Mouse (Mus musculus) midbrain, postnatal 0 days (tissue): ENCODE results near the gene Tchhl1. TPM values are rescaled to one million over a fixed set of nuclear protein-coding genes. Genes with fewer than 3 reads are reported as not detected.

ENCODE experiments used
- ATAC-seq: fragments of 200-750 bp; cut with Nextera tagmentation; 2 replicates; pipeline ENCODE4 v1.8.0; 2017; ENCODE audit warnings: moderate number of reproducible peaks, mild to moderate bottlenecking, moderate TSS enrichment, moderate library complexity; ENCODE audit not compliant: low FRiP score
- DNase-seq: peaks from one replicate; pipeline ENCODE4 v3.0.0-alpha.2; 2015; ENCODE audit warnings: low spot score
- H3K27ac ChIP-seq: fragments of 300-500 bp; sonication (generic); 2 replicates; pipeline ENCODE4 v1.5.1; 2014; ENCODE audit warnings: low read depth, mild to moderate bottlenecking, low read length, mixed read lengths
- H3K27me3 ChIP-seq: fragments of 300-500 bp; sonication (generic); 2 replicates; pipeline ENCODE4 v1.6.1; 2014; ENCODE audit warnings: low read length, control low read depth, mixed read lengths; ENCODE audit not compliant: insufficient read depth
- H3K36me3 ChIP-seq: fragments of 300-500 bp; sonication (generic); 2 replicates; pipeline ENCODE4 v1.6.1; 2014; ENCODE audit warnings: low read length, control low read depth, mixed read lengths; ENCODE audit not compliant: insufficient read depth
- H3K4me1 ChIP-seq: fragments of 300-500 bp; sonication (generic); 2 replicates; pipeline ENCODE4 v1.6.1; 2014; ENCODE audit warnings: mild to moderate bottlenecking, control low read depth, antibody characterized with exemption, low read length, mixed read lengths; ENCODE audit not compliant: insufficient read depth
- H3K4me2 ChIP-seq: fragments of 300-500 bp; sonication (generic); 2 replicates; pipeline ENCODE4 v1.6.1; 2014; ENCODE audit warnings: low read depth, mild to moderate bottlenecking, low read length, mixed read lengths; ENCODE audit not compliant: poor library complexity, severe bottlenecking
- H3K4me3 ChIP-seq: fragments of 300-500 bp; sonication (generic); 2 replicates; pipeline ENCODE4 v1.5.1; 2014; ENCODE audit warnings: low read depth, mild to moderate bottlenecking, low read length, moderate library complexity
- H3K9ac ChIP-seq: fragments of 300-500 bp; sonication (generic); replicated peaks from 2 replicates; pipeline ENCODE4 v1.6.1; 2014; ENCODE audit warnings: mild to moderate bottlenecking, low read length, moderate library complexity, mixed read lengths; ENCODE audit not compliant: poor library complexity, severe bottlenecking
- H3K9me3 ChIP-seq: fragments of 300-500 bp; sonication (generic); 2 replicates; pipeline ENCODE4 v1.6.1; 2016; ENCODE audit warnings: low read length, control low read depth
- CTCF ChIP-seq: IDR thresholded peaks from 2 replicates; pipeline ENCODE4 v1.5.1; 2016; ENCODE audit warnings: antibody characterized with exemption, mild to moderate bottlenecking
- WGBS: fragments of 180-500 bp; shearing (Covaris S2); extraction: QIAGEN DNeasy Blood & Tissue Kit; methylation state at CpG from one replicate; pipeline ENCODE4 v1.1.7; 2014; 5-methylcytosine and 5-hydroxymethylcytosine counted together
- polyA plus RNA-seq: library from polyadenylated mRNA; unstranded; fragments of >200 nt; fragmentation: Nextera tagmentation; extraction: Ambion mirVana; gene quantifications from 2 replicates; pipeline ENCODE4 v1.2.1, GENCODE M21; 2015
- total RNA-seq: library from RNA; depleted of rRNA; stranded (reverse); fragments of >200 nt; gene quantifications from 2 replicates; pipeline ENCODE4 v1.2.3, GENCODE M21; 2014; rRNA removed

Tchhl1 gene
- total RNA-seq (not detected in 2 replicates), polyA plus RNA-seq (not detected in 2 replicates)

- H3K4me3 ChIP-seq: no peak within 1 kb of the TSS
- 75% methylated on average over 5 of the region's 5 CpGs for WGBS
- no peak within 1 kb of the TSS for H3K4me2 ChIP-seq
- DNase-seq (peak; percentile 3), ATAC-seq (no peak)
- no peaks in the 10 kb centered on the region for H3K9me3 ChIP-seq
- H3K36me3 ChIP-seq: no peaks in the 10 kb centered on the region
- H3K4me1 ChIP-seq: no peaks in the 10 kb centered on the region
- no peak within 1 kb of the TSS for H3K9ac ChIP-seq
- no peaks in the 10 kb centered on the region for H3K27me3 ChIP-seq
- H3K27ac ChIP-seq: no peak within 1 kb of the TSS
- no peak for TF ChIP-seq CTCF
Measured at GRCm38 (mm10) chr3:93468561-93468960, at the start of gene Tchhl1. Gene Tchhl1 (plus strand): TSS chr3:93468754.

- DNase-seq (no peak), ATAC-seq (no peak)
- H3K4me1 ChIP-seq: no peaks in the 10 kb centered on the region
- no peak overlapping the region for H3K9ac ChIP-seq
- no peak for TF ChIP-seq CTCF
- 35% methylated on average over 3 of the region's 3 CpGs for WGBS
- H3K4me3 ChIP-seq: no peak overlapping the region
- no peaks in the 10 kb centered on the region for H3K27me3 ChIP-seq
- no peaks in the 10 kb centered on the region for H3K36me3 ChIP-seq
- no peaks in the 10 kb centered on the region for H3K9me3 ChIP-seq
- H3K4me2 ChIP-seq: no peak overlapping the region
- H3K27ac ChIP-seq: no peak overlapping the region
Measured at GRCm38 (mm10) chr3:93431673-93432072, 36.9 kb upstream of the Tchhl1 start.

GRCm38 (mm10) chr3:93442030-93442429 lies 26.5 kb upstream of the Tchhl1 start, which contains the start of gene Tchh:
Gene Tchh (plus strand): TSS chr3:93442330.
- Histone ChIP-seq H3K9me3 (no peaks in the 10 kb centered on the region), H3K4me1 (no peaks in the 10 kb centered on the region), H3K27ac (no peak within 1 kb of the TSS), H3K4me2 (no peak within 1 kb of the TSS; the same call in 1 of the 2 replicates), H3K9ac (no peak within 1 kb of the TSS), H3K36me3 (no peaks in the 10 kb centered on the region), H3K27me3 (peaks cover 15% of the 10 kb centered on the region), H3K4me3 (peak within 1 kb of the TSS; percentile 62; the same call in 1 of the 2 replicates)
- no peak for ATAC-seq
- WGBS: 96% methylated on average over 1 of the region's 1 CpGs
- DNase-seq: no peak
- no peak for TF ChIP-seq CTCF

- no peaks in the 10 kb centered on the region for H3K4me1 ChIP-seq
- peak; percentile 19 for DNase-seq
- peak overlapping the region; percentile 94 for H3K4me2 ChIP-seq
- H3K36me3 ChIP-seq: no peaks in the 10 kb centered on the region
- no peaks in the 10 kb centered on the region for H3K9me3 ChIP-seq
- peaks cover 15% of the 10 kb centered on the region for H3K27me3 ChIP-seq
- peak overlapping the region; percentile 62 for H3K4me3 ChIP-seq
- H3K27ac ChIP-seq: no peak overlapping the region
- TF ChIP-seq CTCF: no peak
- ATAC-seq: no peak
- under 1% methylated on average over 38 of the region's 38 CpGs for WGBS
- no peak overlapping the region for H3K9ac ChIP-seq
Measured at GRCm38 (mm10) chr3:93443501-93444101, 25.0 kb upstream of the Tchhl1 start.

- under 1% methylated on average over 56 of the region's 56 CpGs for WGBS
- H3K27me3 ChIP-seq: peaks cover 16% of the 10 kb centered on the region
Measured at GRCm38 (mm10) chr3:93444343-93445164, 24.0 kb upstream of the Tchhl1 start.

More at GRCm38 (mm10) chr3:93444343-93445164, 24.0 kb upstream of the Tchhl1 start:
- TF ChIP-seq CTCF: no peak
- DNase-seq (peak; percentile 82), ATAC-seq (peak; percentile 84)
- H3K9ac ChIP-seq: peak overlapping the region; percentile 60
- peak overlapping the region; percentile 94 for H3K4me2 ChIP-seq
- H3K36me3 ChIP-seq: no peaks in the 10 kb centered on the region
- no peaks in the 10 kb centered on the region for H3K4me1 ChIP-seq
- H3K27ac ChIP-seq: peak overlapping the region; percentile 70
- H3K4me3 ChIP-seq: peak overlapping the region; percentile 62
- H3K9me3 ChIP-seq: no peaks in the 10 kb centered on the region
